Mouse (Mus musculus) lung, embryonic 16.5 days (tissue): Measurements from ENCODE around the gene Ube2v1. TPM values are rescaled to one million over a fixed set of nuclear protein-coding genes. Genes with fewer than 3 reads are reported as not detected.

Experiments used
- ATAC-seq: fragments of 200-750 bp; cut with Nextera tagmentation; 2 replicates; pipeline ENCODE4 v1.8.0; 2017; ENCODE audit warnings: low read depth, mild to moderate bottlenecking, moderate library complexity
- H3K27ac ChIP-seq: fragments of 300-500 bp; sonication (generic); 2 replicates; pipeline ENCODE4 v1.5.1; 2014; ENCODE audit warnings: mild to moderate bottlenecking, control low read depth, low read length
- H3K27me3 ChIP-seq: fragments of 300-500 bp; sonication (generic); 2 replicates; pipeline ENCODE4 v1.6.1; 2014; ENCODE audit warnings: low read depth, low read length, mixed read lengths; ENCODE audit not compliant: control insufficient read depth, insufficient read depth
- H3K36me3 ChIP-seq: fragments of 300-500 bp; sonication (generic); 2 replicates; pipeline ENCODE4 v1.6.1; 2014; ENCODE audit warnings: low read length; ENCODE audit not compliant: control insufficient read depth, insufficient read depth
- H3K4me1 ChIP-seq: fragments of 300-500 bp; sonication (generic); replicated peaks from 2 replicates; pipeline ENCODE4 v1.6.1; 2014; ENCODE audit warnings: low read length, mixed read lengths; ENCODE audit not compliant: control insufficient read depth, insufficient read depth
- H3K4me2 ChIP-seq: fragments of 300-500 bp; sonication (generic); 2 replicates; pipeline ENCODE4 v1.6.1; 2014; ENCODE audit warnings: low read depth, low read length, control low read depth
- H3K4me3 ChIP-seq: fragments of 300-500 bp; sonication (generic); 2 replicates; pipeline ENCODE4 v1.5.1; 2014; ENCODE audit warnings: mild to moderate bottlenecking, low read length, control low read depth
- H3K9ac ChIP-seq: fragments of 300-500 bp; sonication (generic); 2 replicates; pipeline ENCODE4 v1.6.1; 2014; ENCODE audit warnings: low read length, control low read depth
- H3K9me3 ChIP-seq: fragments of 300-500 bp; sonication (generic); 2 replicates; pipeline ENCODE4 v1.6.1; 2016; ENCODE audit warnings: low read length; ENCODE audit not compliant: control insufficient read depth
- WGBS: fragments of 180-500 bp; shearing (Covaris S2); extraction: QIAGEN DNeasy Blood & Tissue Kit; methylation state at CpG from one replicate; pipeline ENCODE4 v1.1.7; 2014; 5-methylcytosine and 5-hydroxymethylcytosine counted together
- microRNA-seq: library from miRNA; unstranded; fragments of <30 nt; microRNA quantifications from one replicate; pipeline ENCODE4, GENCODE M21; 2016
- polyA plus RNA-seq: library from polyadenylated mRNA; unstranded; fragments of >200 nt; fragmentation: Nextera tagmentation; extraction: Ambion mirVana; gene quantifications from 2 replicates; pipeline ENCODE4 v1.2.1, GENCODE M21; 2015

Ube2v1 gene
- polyA plus RNA-seq, 1 experiment from 2014 or later = 285 TPM

- Histone ChIP-seq H3K4me2 (no peak overlapping the region), H3K36me3 (no peaks in the 10 kb centered on the region), H3K4me1 (peaks cover 45% of the 10 kb centered on the region), H3K27ac (peak overlapping the region; percentile 94), H3K9me3 (no peaks in the 10 kb centered on the region), H3K4me3 (no peak overlapping the region), H3K9ac (peak overlapping the region; percentile 13; the same call in 1 of the 2 replicates), H3K27me3 (no peaks in the 10 kb centered on the region)
- 62% methylated on average over 13 of the region's 13 CpGs for WGBS
- no peak for ATAC-seq
These were observed 67.2 kb downstream of the Ube2v1 start for GRCm38 (mm10) chr2:167564551-167565311.

GRCm38 (mm10) chr2:167563703-167564102, 68.2 kb downstream of the Ube2v1 start:
- 24% methylated on average over 12 of the region's 12 CpGs for WGBS
- Histone ChIP-seq H3K4me3 (no peak overlapping the region), H3K4me1 (peaks cover 50% of the 10 kb centered on the region), H3K27ac (peak overlapping the region; percentile 94), H3K9me3 (no peaks in the 10 kb centered on the region), H3K4me2 (no peak overlapping the region), H3K36me3 (no peaks in the 10 kb centered on the region), H3K9ac (peak overlapping the region; percentile 36; the same call in 1 of the 2 replicates), H3K27me3 (no peaks in the 10 kb centered on the region)
- peak; percentile 91 for ATAC-seq

GRCm38 (mm10) chr2:167563035-167563434, 68.9 kb downstream of the Ube2v1 start:
- peak overlapping the region; percentile 94 for H3K27ac ChIP-seq
- H3K27me3 ChIP-seq = no peaks in the 10 kb centered on the region
- H3K4me2 ChIP-seq = no peak overlapping the region
- peak overlapping the region; percentile 36 for H3K9ac ChIP-seq
- WGBS = 52% methylated on average over 5 of the region's 5 CpGs
- no peak for ATAC-seq
- H3K36me3 ChIP-seq = no peaks in the 10 kb centered on the region
- no peak overlapping the region for H3K4me3 ChIP-seq
- H3K9me3 ChIP-seq = no peaks in the 10 kb centered on the region
- peaks cover 45% of the 10 kb centered on the region for H3K4me1 ChIP-seq

- 16% methylated on average over 8 of the region's 8 CpGs for WGBS
- no peak overlapping the region for H3K4me3 ChIP-seq
- no peak overlapping the region for H3K9ac ChIP-seq
- H3K36me3 ChIP-seq = no peaks in the 10 kb centered on the region
- no peaks in the 10 kb centered on the region for H3K9me3 ChIP-seq
- peaks cover 44% of the 10 kb centered on the region for H3K4me1 ChIP-seq
- H3K4me2 ChIP-seq = no peak overlapping the region
- peak overlapping the region; percentile 74 for H3K27ac ChIP-seq
- ATAC-seq = no peak
- H3K27me3 ChIP-seq = no peaks in the 10 kb centered on the region
These were observed 69.8 kb downstream of the Ube2v1 start for GRCm38 (mm10) chr2:167562101-167562500.

GRCm38 (mm10) chr2:167559413-167559812, 72.5 kb downstream of the Ube2v1 start:
- Histone ChIP-seq H3K27ac (no peak overlapping the region), H3K36me3 (no peaks in the 10 kb centered on the region), H3K4me1 (peaks cover 28% of the 10 kb centered on the region), H3K9ac (peak overlapping the region; percentile 53), H3K27me3 (no peaks in the 10 kb centered on the region), H3K4me2 (peak overlapping the region; percentile 41), H3K9me3 (no peaks in the 10 kb centered on the region), H3K4me3 (0 out of 2 replicates have a peak overlapping the region, but pooled peaks have one; percentile 7)
- WGBS = 22% methylated on average over 27 of the region's 27 CpGs
- no peak for ATAC-seq

Small RNA genes lying within 50 kb of the gene (microRNA-seq; reads per million reads assigned to microRNA genes)
- gene Gm22355 = not detected

Other genes starting within 250 kb of the Ube2v1 start
- gene Slc9a8, start 210.4 kb downstream of the Ube2v1 start, polyA plus RNA-seq = 21.3 and 24.0 TPM in 2 replicates
- gene Rnf114, start 139.4 kb downstream of the Ube2v1 start, polyA plus RNA-seq = 101 and 113 TPM in 2 replicates
- 14.8 and 16.2 TPM in 2 replicates for gene Spata2, start 139.2 kb downstream of the Ube2v1 start, polyA plus RNA-seq
- gene Snai1, start 93.9 kb downstream of the Ube2v1 start, polyA plus RNA-seq = 120 and 130 TPM in 2 replicates
- 5.6 and 8.4 TPM in 2 replicates for gene Gm20431, start 29.4 kb upstream of the Ube2v1 start, polyA plus RNA-seq
- 2.4 and 4.1 TPM in 2 replicates for gene Cebpb, start 56.8 kb upstream of the Ube2v1 start, polyA plus RNA-seq
- gene Tmem189, start 57.7 kb upstream of the Ube2v1 start, polyA plus RNA-seq = 38.3 and 39.6 TPM in 2 replicates